Mouse (Mus musculus): ENCODE data around the gene Aff1.

- TF ChIP-seq CTCF (IDR thresholded peaks at IDR 0.05; ENCODE audit: low read depth) (no peak), EP300 (IDR thresholded peaks at IDR 0.05; ENCODE audit: low read depth) (no peak)
Measured at GRCm38 (mm10) chr5:103765356-103765755, 73.2 kb downstream of the Aff1 start.
